Mouse (Mus musculus) liver, embryonic 14.5 days (tissue): ENCODE data around the gene Cyp3a13. TPM values are rescaled to one million over a fixed set of nuclear protein-coding genes. Genes with fewer than 3 reads are reported as not detected.
"Not testable (repeated sequence)": the region's sequence is repeated elsewhere in the genome, so short reads cannot be mapped to it uniquely, and the experiment has no call there.

Experiments used
- ATAC-seq: fragments of 200-750 bp; cut with Nextera tagmentation; 2 replicates; pipeline ENCODE4 v1.8.0; 2017; ENCODE audit warnings: moderate number of reproducible peaks, mild to moderate bottlenecking, moderate library complexity; ENCODE audit not compliant: insufficient read depth
- DNase-seq, 3 experiments: peaks; one replicate each; pipeline ENCODE4 v3.0.0-alpha.2; 2012 to 2013; ENCODE audit warnings: low read depth in 3 of 3, low spot score in 3 of 3
- H3K27ac ChIP-seq: fragments of 300-500 bp; sonication (generic); 2 replicates; pipeline ENCODE4 v1.5.1; 2014; ENCODE audit warnings: moderate library complexity, mild to moderate bottlenecking, control low read depth, inconsistent platforms
- H3K27me3 ChIP-seq: fragments of 300-500 bp; sonication (generic); 2 replicates; pipeline ENCODE4 v1.6.1; 2014; ENCODE audit warnings: mild to moderate bottlenecking, low read length, moderate library complexity; ENCODE audit not compliant: control insufficient read depth, insufficient read depth
- H3K36me3 ChIP-seq: fragments of 300-500 bp; sonication (generic); replicated peaks from 2 replicates; pipeline ENCODE4 v1.6.1; 2014; ENCODE audit warnings: low read depth; ENCODE audit not compliant: control insufficient read depth, insufficient read depth
- H3K4me1 ChIP-seq, 2 experiments: fragments of 200-500 bp in 1 of 2; fragments of 300-500 bp in 1 of 2; sonication (generic) in 1 of 2; replicated peaks; 2 replicates each; pipeline ENCODE4 v1.6.1; 2012 to 2014; ENCODE audit warnings: antibody characterized with exemption in 1 of 2, inconsistent platforms in 1 of 2, low read length in 1 of 2; ENCODE audit not compliant: control insufficient read depth in 2 of 2, insufficient read depth in 2 of 2
- H3K4me2 ChIP-seq: fragments of 300-500 bp; sonication (generic); 2 replicates; pipeline ENCODE4 v1.6.1; 2014; ENCODE audit warnings: low read depth, mild to moderate bottlenecking, control low read depth, moderate library complexity
- H3K4me3 ChIP-seq, 2 experiments: fragments of 200-500 bp in 1 of 2; fragments of 300-500 bp in 1 of 2; sonication (generic) in 1 of 2; 2 replicates each; pipeline ENCODE4 v1.5.1; 2012 to 2014; ENCODE audit warnings: low read depth in 2 of 2, low read length in 2 of 2, mild to moderate bottlenecking in 2 of 2, control low read depth in 1 of 2, inconsistent platforms in 1 of 2, moderate library complexity in 1 of 2; ENCODE audit not compliant: insufficient read depth in 1 of 2
- H3K9ac ChIP-seq: fragments of 300-500 bp; sonication (generic); replicated peaks from 2 replicates; pipeline ENCODE4 v1.6.1; 2014; ENCODE audit warnings: mild to moderate bottlenecking, control low read depth, moderate library complexity
- H3K9me3 ChIP-seq: fragments of 300-500 bp; sonication (generic); 2 replicates; pipeline ENCODE4 v1.6.1; 2016; ENCODE audit warnings: low read length, mixed read lengths; ENCODE audit not compliant: control insufficient read depth
- WGBS: fragments of 180-500 bp; shearing (Covaris S2); extraction: QIAGEN DNeasy Blood & Tissue Kit; methylation state at CpG from one replicate; pipeline ENCODE4 v1.1.7; 2014; ENCODE audit not compliant: insufficient replicate concordance; 5-methylcytosine and 5-hydroxymethylcytosine counted together
- polyA plus RNA-seq, 2 experiments: library from polyadenylated mRNA; depleted of rRNA in 1 of 2; stranded (reverse) in 1 of 2; unstranded in 1 of 2; fragments of >200 nt; fragmentation: Nextera tagmentation in 1 of 2; extraction: Ambion mirVana in 1 of 2; gene quantifications; 2 replicates each; pipeline versions ENCODE4 v1.2.1 to v1.2.3; 2012 to 2014

Cyp3a13 gene
- polyA plus RNA-seq, 2 experiments = 0.87 to 3.4 TPM

GRCm38 (mm10) chr5:137856870-137857269 is 64.5 kb downstream of the Cyp3a13 start:
- not testable (repeated sequence) for H3K4me1 ChIP-seq, ATAC-seq, H3K4me2 ChIP-seq, DNase-seq, H3K4me3 ChIP-seq, H3K27ac ChIP-seq, H3K9me3 ChIP-seq, H3K27me3 ChIP-seq, H3K9ac ChIP-seq, H3K36me3 ChIP-seq
- WGBS = 24% methylated on average over 4 of the region's 5 CpGs

GRCm38 (mm10) chr5:137854907-137855306 is 66.5 kb downstream of the Cyp3a13 start:
- not testable (repeated sequence) for DNase-seq, H3K27me3 ChIP-seq, H3K4me1 ChIP-seq, H3K4me2 ChIP-seq, H3K9ac ChIP-seq, H3K36me3 ChIP-seq, H3K4me3 ChIP-seq, ATAC-seq, H3K9me3 ChIP-seq, H3K27ac ChIP-seq
- 64% methylated on average over 3 of the region's 3 CpGs for WGBS

- H3K27me3 ChIP-seq, H3K9me3 ChIP-seq, DNase-seq, ATAC-seq, H3K4me3 ChIP-seq, H3K4me2 ChIP-seq, H3K27ac ChIP-seq, H3K4me1 ChIP-seq, H3K9ac ChIP-seq, H3K36me3 ChIP-seq: not testable (repeated sequence)
- 72% methylated on average over 1 of the region's 1 CpGs for WGBS
Measured at GRCm38 (mm10) chr5:137850313-137850712, 71.1 kb downstream of the Cyp3a13 start.

Other genes with a start within 250 kb of the Cyp3a13 start
- gene Agfg2, start 236.9 kb downstream of the Cyp3a13 start, polyA plus RNA-seq (2012; rRNA removed) = 22.4 and 24.6 TPM in 2 replicates
- gene Agfg2, start 236.9 kb downstream of the Cyp3a13 start, polyA plus RNA-seq (2014; fragmentation: Nextera tagmentation; extraction: Ambion mirVana) = 20.5 and 24.7 TPM in 2 replicates
- 0.96 and 1.2 TPM in 2 replicates for gene Nyap1, start 180.0 kb downstream of the Cyp3a13 start, polyA plus RNA-seq (2012; rRNA removed)
- 0.03 and 0.05 TPM in 2 replicates for gene Nyap1, start 180.0 kb downstream of the Cyp3a13 start, polyA plus RNA-seq (2014; fragmentation: Nextera tagmentation; extraction: Ambion mirVana)
- 23.0 and 26.8 TPM in 2 replicates for gene Tsc22d4, start 175.9 kb downstream of the Cyp3a13 start, polyA plus RNA-seq (2012; rRNA removed)
- gene Tsc22d4, start 175.9 kb downstream of the Cyp3a13 start, polyA plus RNA-seq (2014; fragmentation: Nextera tagmentation; extraction: Ambion mirVana) = 49.7 and 62.2 TPM in 2 replicates
- 22.8 and 23.1 TPM in 2 replicates for gene Ppp1r35, start 142.8 kb downstream of the Cyp3a13 start, polyA plus RNA-seq (2012; rRNA removed)
- gene Ppp1r35, start 142.8 kb downstream of the Cyp3a13 start, polyA plus RNA-seq (2014; fragmentation: Nextera tagmentation; extraction: Ambion mirVana) = 25.5 and 27.0 TPM in 2 replicates
- gene Mepce, start 134.0 kb downstream of the Cyp3a13 start, polyA plus RNA-seq (2012; rRNA removed) = 12.2 and 13.3 TPM in 2 replicates
- 5.1 and 6.4 TPM in 2 replicates for gene Mepce, start 134.0 kb downstream of the Cyp3a13 start, polyA plus RNA-seq (2014; fragmentation: Nextera tagmentation; extraction: Ambion mirVana)
- gene Zcwpw1, start 133.8 kb downstream of the Cyp3a13 start, polyA plus RNA-seq (2012; rRNA removed) = 2.2 and 3.1 TPM in 2 replicates
- gene Zcwpw1, start 133.8 kb downstream of the Cyp3a13 start, polyA plus RNA-seq (2014; fragmentation: Nextera tagmentation; extraction: Ambion mirVana) = 2.1 and 2.4 TPM in 2 replicates
- 1.5 and 1.7 TPM in 2 replicates for gene Pilra, start 85.3 kb downstream of the Cyp3a13 start, polyA plus RNA-seq (2012; rRNA removed)
- 2.0 and 2.2 TPM in 2 replicates for gene Pilra, start 85.3 kb downstream of the Cyp3a13 start, polyA plus RNA-seq (2014; fragmentation: Nextera tagmentation; extraction: Ambion mirVana)
- gene Pilrb1, start 63.5 kb downstream of the Cyp3a13 start, polyA plus RNA-seq (2012; rRNA removed) = 2.2 and 3.0 TPM in 2 replicates
- 3.1 and 3.8 TPM in 2 replicates for gene Pilrb1, start 63.5 kb downstream of the Cyp3a13 start, polyA plus RNA-seq (2014; fragmentation: Nextera tagmentation; extraction: Ambion mirVana)
- 1.3 and 2.0 TPM in 2 replicates for gene Pilrb2, start 49.8 kb downstream of the Cyp3a13 start, polyA plus RNA-seq (2012; rRNA removed)
- 2.7 and 3.5 TPM in 2 replicates for gene Pilrb2, start 49.8 kb downstream of the Cyp3a13 start, polyA plus RNA-seq (2014; fragmentation: Nextera tagmentation; extraction: Ambion mirVana)
- 0.01 TPM in 1 of 2 replicates, not detected in the other for gene Gjc3, start 41.5 kb upstream of the Cyp3a13 start, polyA plus RNA-seq (2012; rRNA removed)
- not detected in 2 replicates for gene Gjc3, start 41.5 kb upstream of the Cyp3a13 start, polyA plus RNA-seq (2014; fragmentation: Nextera tagmentation; extraction: Ambion mirVana)
- gene Azgp1, start 59.9 kb upstream of the Cyp3a13 start, polyA plus RNA-seq (2012; rRNA removed) = 2.7 TPM in 2 replicates
- 3.3 and 4.7 TPM in 2 replicates for gene Azgp1, start 59.9 kb upstream of the Cyp3a13 start, polyA plus RNA-seq (2014; fragmentation: Nextera tagmentation; extraction: Ambion mirVana)
- gene Smok3a, start 99.6 kb upstream of the Cyp3a13 start, polyA plus RNA-seq (2012; rRNA removed) = not detected in 2 replicates
- not detected in 2 replicates for gene Smok3a, start 99.6 kb upstream of the Cyp3a13 start, polyA plus RNA-seq (2014; fragmentation: Nextera tagmentation; extraction: Ambion mirVana)
- not detected in 2 replicates for gene Smok3b, start 99.8 kb upstream of the Cyp3a13 start, polyA plus RNA-seq (2012; rRNA removed)
- not detected in 2 replicates for gene Smok3b, start 99.8 kb upstream of the Cyp3a13 start, polyA plus RNA-seq (2014; fragmentation: Nextera tagmentation; extraction: Ambion mirVana)
- not detected in 2 replicates for gene Smok3c, start 131.6 kb upstream of the Cyp3a13 start, polyA plus RNA-seq (2012; rRNA removed)
- gene Smok3c, start 131.6 kb upstream of the Cyp3a13 start, polyA plus RNA-seq (2014; fragmentation: Nextera tagmentation; extraction: Ambion mirVana) = not detected in 2 replicates
- gene Zkscan1, start 163.5 kb upstream of the Cyp3a13 start, polyA plus RNA-seq (2012; rRNA removed) = 1.5 and 2.2 TPM in 2 replicates
- gene Zkscan1, start 163.5 kb upstream of the Cyp3a13 start, polyA plus RNA-seq (2014; fragmentation: Nextera tagmentation; extraction: Ambion mirVana) = 4.7 and 4.9 TPM in 2 replicates
- gene Zscan21, start 195.3 kb upstream of the Cyp3a13 start, polyA plus RNA-seq (2012; rRNA removed) = 5.3 and 7.7 TPM in 2 replicates
- gene Zscan21, start 195.3 kb upstream of the Cyp3a13 start, polyA plus RNA-seq (2014; fragmentation: Nextera tagmentation; extraction: Ambion mirVana) = 13.3 and 13.9 TPM in 2 replicates
- gene Zfp113, start 234.1 kb upstream of the Cyp3a13 start, polyA plus RNA-seq (2012; rRNA removed) = 0.81 and 1.4 TPM in 2 replicates
- gene Zfp113, start 234.1 kb upstream of the Cyp3a13 start, polyA plus RNA-seq (2014; fragmentation: Nextera tagmentation; extraction: Ambion mirVana) = 2.6 and 2.7 TPM in 2 replicates
- 57.7 and 62.4 TPM in 2 replicates for gene Cops6, start 239.5 kb upstream of the Cyp3a13 start, polyA plus RNA-seq (2012; rRNA removed)
- gene Cops6, start 239.5 kb upstream of the Cyp3a13 start, polyA plus RNA-seq (2014; fragmentation: Nextera tagmentation; extraction: Ambion mirVana) = 123 and 128 TPM in 2 replicates